Mouse (Mus musculus) intestine, embryonic 16.5 days (tissue): ENCODE measurements around the gene Lekr1. TPM values are rescaled to one million over a fixed set of nuclear protein-coding genes. Genes with fewer than 3 reads are reported as not detected.

Experiments
- ATAC-seq: fragments of 200-750 bp; cut with Nextera tagmentation; 2 replicates; pipeline ENCODE4 v1.8.0; 2017; ENCODE audit warnings: moderate TSS enrichment, moderate library complexity
- H3K27ac ChIP-seq: fragments of 300-500 bp; sonication (generic); 2 replicates; pipeline ENCODE4 v1.5.1; 2014; ENCODE audit warnings: mild to moderate bottlenecking, low read length
- H3K27me3 ChIP-seq: fragments of 300-500 bp; sonication (generic); replicated peaks from 2 replicates; pipeline ENCODE4 v1.6.1; 2014; ENCODE audit warnings: low read length, control low read depth, mixed read lengths; ENCODE audit not compliant: control insufficient read depth, insufficient read depth
- H3K36me3 ChIP-seq: fragments of 300-500 bp; sonication (generic); 2 replicates; pipeline ENCODE4 v1.6.1; 2014; ENCODE audit warnings: low read length, control low read depth; ENCODE audit not compliant: control insufficient read depth, insufficient read depth
- H3K4me1 ChIP-seq: fragments of 300-500 bp; sonication (generic); 2 replicates; pipeline ENCODE4 v1.6.1; 2014; ENCODE audit warnings: low read length, control low read depth, mixed read lengths; ENCODE audit not compliant: control insufficient read depth, insufficient read depth
- H3K4me2 ChIP-seq: fragments of 300-500 bp; sonication (generic); 2 replicates; pipeline ENCODE4 v1.6.1; 2014; ENCODE audit warnings: low read depth, low read length, control low read depth
- H3K4me3 ChIP-seq: fragments of 300-500 bp; sonication (generic); 2 replicates; pipeline ENCODE4 v1.5.1; 2014; ENCODE audit warnings: mild to moderate bottlenecking, low read length
- H3K9ac ChIP-seq: fragments of 300-500 bp; sonication (generic); 2 replicates; pipeline ENCODE4 v1.6.1; 2014; ENCODE audit warnings: low read depth, low read length
- H3K9me3 ChIP-seq: fragments of 300-500 bp; sonication (generic); 2 replicates; pipeline ENCODE4 v1.6.1; 2016; ENCODE audit warnings: low read length, control low read depth; ENCODE audit not compliant: control insufficient read depth
- WGBS: fragments of 180-500 bp; shearing (Covaris S2); extraction: QIAGEN DNeasy Blood & Tissue Kit; methylation state at CpG from one replicate; pipeline ENCODE4 v1.1.7; 2014; 5-methylcytosine and 5-hydroxymethylcytosine counted together
- microRNA-seq: library from miRNA; unstranded; fragments of <30 nt; microRNA quantifications from one replicate; pipeline ENCODE4, GENCODE M21; 2016
- polyA plus RNA-seq: library from polyadenylated mRNA; unstranded; fragments of >200 nt; fragmentation: Nextera tagmentation; extraction: Ambion mirVana; gene quantifications from 2 replicates; pipeline ENCODE4 v1.2.1, GENCODE M21; 2015

Gene Lekr1
- polyA plus RNA-seq, 1 experiment from 2014 or later: 7.3 TPM

- no peak overlapping the region for H3K4me3 ChIP-seq
- H3K27me3 ChIP-seq: no peaks in the 10 kb centered on the region
- WGBS: 2% methylated on average over 11 of the region's 11 CpGs
- H3K4me1 ChIP-seq: peaks cover 11% of the 10 kb centered on the region
- H3K4me2 ChIP-seq: peak overlapping the region; percentile 37
- no peak overlapping the region for H3K9ac ChIP-seq
- no peaks in the 10 kb centered on the region for H3K9me3 ChIP-seq
- no peaks in the 10 kb centered on the region for H3K36me3 ChIP-seq
- ATAC-seq: peak; percentile 86
- H3K27ac ChIP-seq: no peak overlapping the region
These were observed 197.3 kb downstream of the Lekr1 start for GRCm38 (mm10) chr3:65863297-65863696.

GRCm38 (mm10) chr3:65863762-65864377, 197.8 kb downstream of the Lekr1 start:
- Histone ChIP-seq H3K4me3 (no peak overlapping the region), H3K4me1 (peaks cover 7% of the 10 kb centered on the region), H3K9me3 (no peaks in the 10 kb centered on the region), H3K9ac (no peak overlapping the region), H3K36me3 (no peaks in the 10 kb centered on the region), H3K4me2 (peak overlapping the region; percentile 37), H3K27me3 (no peaks in the 10 kb centered on the region), H3K27ac (no peak overlapping the region)
- WGBS: 59% methylated on average over 16 of the region's 16 CpGs
- no peak; the same call in 1 of the 2 replicates for ATAC-seq

- Histone ChIP-seq H3K27ac (no peak overlapping the region), H3K4me3 (no peak overlapping the region), H3K9me3 (no peaks in the 10 kb centered on the region), H3K4me2 (no peak overlapping the region), H3K9ac (no peak overlapping the region), H3K36me3 (no peaks in the 10 kb centered on the region), H3K27me3 (no peaks in the 10 kb centered on the region), H3K4me1 (peaks cover 7% of the 10 kb centered on the region)
- 95% methylated on average over 8 of the region's 8 CpGs for WGBS
- no peak for ATAC-seq
These were observed 202.9 kb downstream of the Lekr1 start for GRCm38 (mm10) chr3:65868931-65869330.

GRCm38 (mm10) chr3:65869724-65870123, 203.7 kb downstream of the Lekr1 start:
- Histone ChIP-seq H3K4me3 (no peak overlapping the region), H3K9ac (no peak overlapping the region)

GRCm38 (mm10) chr3:65871188-65871603, 205.2 kb downstream of the Lekr1 start:
- peak; percentile 89 for ATAC-seq
- Histone ChIP-seq H3K4me2 (0 out of 2 replicates have a peak overlapping the region, but pooled peaks have one; percentile 1), H3K36me3 (no peaks in the 10 kb centered on the region), H3K27me3 (no peaks in the 10 kb centered on the region), H3K4me3 (no peak overlapping the region), H3K27ac (no peak overlapping the region), H3K9ac (peak overlapping the region; percentile 27), H3K4me1 (peaks cover 7% of the 10 kb centered on the region), H3K9me3 (no peaks in the 10 kb centered on the region)
- WGBS: 21% methylated on average over 12 of the region's 12 CpGs

More at GRCm38 (mm10) chr3:65869724-65870123, 203.7 kb downstream of the Lekr1 start:
- Histone ChIP-seq H3K4me1 (peaks cover 7% of the 10 kb centered on the region), H3K4me2 (no peak overlapping the region), H3K27me3 (no peaks in the 10 kb centered on the region), H3K9me3 (no peaks in the 10 kb centered on the region), H3K36me3 (no peaks in the 10 kb centered on the region), H3K27ac (no peak overlapping the region)
- WGBS: 68% methylated on average over 6 of the region's 6 CpGs
- ATAC-seq: no peak

DNA sequence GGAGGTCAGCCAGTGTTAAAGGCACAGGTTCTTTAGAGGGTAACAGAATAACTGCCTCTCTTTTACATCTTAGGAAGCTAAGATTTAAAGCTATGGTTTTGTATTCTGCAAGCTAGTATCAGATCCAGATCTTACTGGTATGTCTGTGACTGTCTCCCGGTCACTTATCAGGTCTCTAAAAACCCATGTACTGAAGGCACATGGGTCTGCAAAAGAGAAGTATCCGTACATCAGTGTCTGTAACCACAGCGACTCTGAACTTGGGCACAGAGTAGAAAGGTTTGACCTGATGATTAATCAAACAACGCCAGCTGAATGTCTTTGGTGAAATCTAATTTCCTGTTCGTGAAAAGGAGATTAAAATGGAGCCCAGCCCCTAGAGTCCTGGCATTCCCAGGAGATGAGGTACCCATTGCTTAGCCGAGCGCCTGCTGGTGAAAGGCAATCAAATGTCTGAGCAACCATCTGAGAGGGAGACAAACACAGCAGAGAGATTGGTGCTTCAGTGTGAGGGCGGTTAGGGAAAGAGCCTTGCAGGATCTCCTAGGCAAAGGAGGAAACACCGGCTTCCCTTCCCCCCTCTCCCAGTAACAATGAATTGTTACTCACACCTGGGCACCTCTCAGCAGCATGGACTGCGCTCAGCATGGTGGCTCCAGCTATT, 205.7 kb downstream of the Lekr1 start:
- ATAC-seq: peak; percentile 21; the same call in 1 of the 2 replicates
- 56% methylated on average over 10 of the region's 10 CpGs for WGBS
- Histone ChIP-seq H3K4me2 (no peak overlapping the region), H3K27me3 (no peaks in the 10 kb centered on the region), H3K9ac (peak overlapping the region; percentile 27; the same call in 1 of the 2 replicates), H3K27ac (no peak overlapping the region), H3K36me3 (no peaks in the 10 kb centered on the region), H3K4me1 (peaks cover 7% of the 10 kb centered on the region), H3K4me3 (no peak overlapping the region), H3K9me3 (no peaks in the 10 kb centered on the region)

DNA sequence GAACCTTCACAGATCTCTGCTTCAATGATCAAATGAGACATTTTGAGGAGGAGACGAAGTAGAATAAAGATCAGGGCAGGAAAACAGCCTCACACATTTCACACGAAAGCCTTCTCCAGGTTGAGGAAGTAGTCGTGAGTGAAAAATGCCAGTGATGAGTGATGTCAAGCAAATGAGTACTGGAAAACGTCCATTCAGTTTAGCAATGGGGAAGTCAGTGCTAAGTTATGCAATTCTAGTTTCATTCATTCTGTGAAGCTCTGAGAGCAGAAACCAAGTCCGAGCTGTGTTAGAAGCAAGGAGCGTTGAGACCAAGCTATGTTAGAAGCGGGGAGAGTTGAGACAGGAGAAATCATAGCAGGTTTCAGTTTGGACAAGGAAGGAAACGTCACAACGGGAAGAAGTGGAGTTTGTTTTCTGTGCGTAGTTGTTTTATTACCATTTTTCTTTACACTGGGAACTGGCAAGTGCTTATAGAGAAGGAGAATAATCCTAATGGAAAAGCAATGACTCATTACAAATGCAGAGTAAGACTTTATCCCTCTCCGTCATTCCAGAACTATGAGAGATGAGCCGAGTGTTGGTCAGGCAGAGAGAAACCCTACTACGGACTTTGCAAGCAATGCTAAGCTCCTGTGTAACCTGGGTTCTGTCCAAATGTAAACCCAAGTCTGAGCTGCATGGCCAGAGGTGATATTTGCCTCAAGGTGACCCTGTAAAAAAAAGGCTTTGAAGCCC, 207.2 kb downstream of the Lekr1 start:
- Histone ChIP-seq H3K4me1 (peaks cover 7% of the 10 kb centered on the region), H3K4me3 (no peak overlapping the region), H3K27ac (no peak overlapping the region), H3K36me3 (no peaks in the 10 kb centered on the region), H3K4me2 (no peak overlapping the region), H3K9ac (no peak overlapping the region), H3K27me3 (no peaks in the 10 kb centered on the region), H3K9me3 (no peaks in the 10 kb centered on the region)
- ATAC-seq: no peak
- 72% methylated on average over 13 of the region's 13 CpGs for WGBS

Small RNAs within 50 kb of the gene (microRNA-seq; reads per million reads assigned to microRNA genes)
- not detected for gene Mir8120

Other genes starting within 250 kb of the Lekr1 start
- gene Tiparp, start 137.8 kb upstream of the Lekr1 start, polyA plus RNA-seq: 39.5 and 41.9 TPM in 2 replicates